Mouse (Mus musculus): ENCODE data around the gene Kcp. TPM values are rescaled to one million over a fixed set of nuclear protein-coding genes. Genes with fewer than 3 reads are reported as not detected.

The Kcp gene
- polyA plus RNA-seq, 1 experiment from 2014 or later, result 9.2 TPM

DNA sequence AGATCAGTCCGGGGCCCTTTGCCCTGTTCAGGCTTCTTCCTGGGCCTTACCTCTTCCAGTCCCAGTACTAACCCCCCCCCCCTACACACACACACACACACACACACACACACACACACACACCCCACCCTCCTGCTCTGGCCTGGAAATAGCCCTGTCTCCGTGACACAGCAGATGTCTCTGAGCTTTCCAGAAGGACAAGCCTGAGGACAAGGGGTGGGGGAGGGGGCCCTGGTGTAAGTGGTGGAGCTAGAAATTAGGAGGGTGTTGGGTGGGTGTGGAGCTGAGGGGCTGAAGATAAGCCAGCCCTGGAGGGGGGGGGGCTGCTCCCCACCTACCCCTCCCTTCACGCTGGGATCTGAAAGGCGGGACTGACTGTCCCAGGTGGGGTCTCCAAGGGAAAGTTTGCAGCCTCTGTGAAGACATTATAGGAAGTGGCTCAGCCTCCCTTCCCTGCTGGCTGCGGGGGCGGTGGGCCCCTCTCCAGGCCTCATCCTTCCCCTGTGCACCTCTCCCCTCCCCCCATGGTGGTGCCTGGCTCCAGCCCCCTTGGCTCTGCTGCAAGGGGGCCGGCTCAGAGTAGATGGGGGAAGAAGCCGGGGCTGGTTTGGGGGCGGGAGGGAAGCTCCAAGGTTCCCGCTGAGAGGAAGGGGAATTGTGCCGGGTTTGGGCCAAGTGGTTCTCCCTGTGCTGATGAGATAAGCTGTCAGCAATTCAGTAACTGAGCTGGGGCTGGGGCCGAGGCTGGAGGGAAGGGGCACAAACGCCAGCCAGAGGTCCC lies 72.7 kb downstream of the Kcp start:
- H3K4me2 ChIP-seq (ENCODE audit: low read depth, low read length), result peak overlapping the region; percentile 78
- no peaks in the 10 kb centered on the region for H3K9me3 ChIP-seq (replicated peaks; ENCODE audit: control insufficient read depth, low read length)
- no peaks in the 10 kb centered on the region for H3K27me3 ChIP-seq (ENCODE audit: control insufficient read depth, insufficient read depth, low read length)
- peak overlapping the region; percentile 89 for H3K9ac ChIP-seq (ENCODE audit: low read length)
- H3K4me3 ChIP-seq (ENCODE audit: low read length), result peak overlapping the region; percentile 73
- H3K36me3 ChIP-seq (ENCODE audit: control insufficient read depth, insufficient read depth), result peaks cover 26% of the 10 kb centered on the region
- peak; percentile 33 for ATAC-seq (replicated peaks; ENCODE audit: extremely low read depth, insufficient read depth, low FRiP score)
- H3K27ac ChIP-seq (ENCODE audit: low read length), result peak overlapping the region; percentile 97
- 2% methylated on average over 13 of the region's 13 CpGs for WGBS
- H3K4me1 ChIP-seq (ENCODE audit: control insufficient read depth, insufficient read depth, low read length), result peaks cover 41% of the 10 kb centered on the region

DNA sequence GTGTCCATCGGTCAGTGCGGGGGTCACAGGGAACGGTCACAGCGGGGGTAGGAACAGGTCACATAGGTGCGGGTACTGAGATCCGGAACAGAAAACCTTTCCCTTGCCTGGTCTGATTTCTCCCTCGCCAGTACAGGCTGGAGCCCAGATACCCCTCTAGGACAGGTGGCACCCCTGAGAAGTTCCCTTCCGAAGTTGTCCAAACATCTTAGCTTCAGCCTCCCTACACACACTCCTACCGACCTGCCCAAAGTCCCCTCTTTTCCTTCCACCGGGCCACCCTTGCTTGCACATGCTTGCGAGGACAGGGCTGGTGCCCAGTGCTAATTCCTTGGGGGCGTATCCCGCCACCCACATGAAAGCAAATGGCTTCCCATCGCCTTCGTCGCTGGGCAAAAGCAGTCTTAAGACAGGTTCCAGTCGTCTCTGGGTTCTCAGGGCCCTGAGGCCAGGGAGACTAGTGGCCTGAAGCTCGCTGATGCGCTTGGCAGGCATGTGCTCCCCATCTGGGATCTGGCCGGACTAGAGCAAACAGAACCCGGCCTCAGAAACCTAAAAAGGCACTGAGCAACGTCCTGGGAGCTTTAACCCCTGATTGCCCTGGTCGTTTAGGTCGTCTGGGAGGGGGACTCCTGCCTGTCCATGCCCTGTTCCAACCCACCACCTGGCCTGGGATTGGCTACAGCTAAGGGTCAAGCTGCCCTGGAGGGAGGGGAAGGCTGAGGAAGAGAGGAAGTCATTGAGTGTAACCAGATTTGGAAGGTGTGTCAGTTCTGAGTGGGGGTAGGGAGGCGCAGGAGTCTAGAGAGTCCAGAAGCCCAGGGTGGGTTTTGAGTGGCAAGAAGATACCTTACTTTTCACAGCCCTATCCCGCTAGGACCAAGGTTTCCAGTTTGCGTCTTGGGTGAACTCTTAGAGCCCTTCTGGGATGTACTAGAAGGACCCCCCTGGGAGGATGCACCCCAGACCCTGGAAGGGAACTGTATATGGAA lies 73.7 kb downstream of the Kcp start:
- Histone ChIP-seq H3K36me3 (ENCODE audit: control insufficient read depth, insufficient read depth) (peaks cover 16% of the 10 kb centered on the region), H3K4me3 (ENCODE audit: low read length) (peak overlapping the region; percentile 73), H3K4me2 (ENCODE audit: low read depth, low read length) (peak overlapping the region; percentile 78), H3K27ac (ENCODE audit: low read length) (peak overlapping the region; percentile 97), H3K9me3 (replicated peaks; ENCODE audit: control insufficient read depth, low read length) (no peaks in the 10 kb centered on the region), H3K27me3 (ENCODE audit: control insufficient read depth, insufficient read depth, low read length) (no peaks in the 10 kb centered on the region), H3K9ac (ENCODE audit: low read length) (peak overlapping the region; percentile 89), H3K4me1 (ENCODE audit: control insufficient read depth, insufficient read depth, low read length) (peaks cover 41% of the 10 kb centered on the region)
- peak; percentile 41 for ATAC-seq (replicated peaks; ENCODE audit: extremely low read depth, insufficient read depth, low FRiP score)
- WGBS, result 2% methylated on average over 27 of the region's 27 CpGs

- H3K9me3 ChIP-seq (replicated peaks; ENCODE audit: control insufficient read depth, low read length), result no peaks in the 10 kb centered on the region
- H3K27ac ChIP-seq (ENCODE audit: low read length), result peak within 1 kb of the TSS; percentile 97
- H3K27me3 ChIP-seq (ENCODE audit: control insufficient read depth, insufficient read depth, low read length), result no peaks in the 10 kb centered on the region
- H3K4me1 ChIP-seq (ENCODE audit: control insufficient read depth, insufficient read depth, low read length), result peaks cover 41% of the 10 kb centered on the region
- peak within 1 kb of the TSS; percentile 78 for H3K4me2 ChIP-seq (ENCODE audit: low read depth, low read length)
- H3K9ac ChIP-seq (ENCODE audit: low read length), result peak within 1 kb of the TSS; percentile 89
- peak within 1 kb of the TSS; percentile 73 for H3K4me3 ChIP-seq (ENCODE audit: low read length)
- H3K36me3 ChIP-seq (ENCODE audit: control insufficient read depth, insufficient read depth), result 0 out of 2 replicates have a peak, but pooled peaks cover 8% of the 10 kb centered on the region
- ATAC-seq (replicated peaks; ENCODE audit: extremely low read depth, insufficient read depth, low FRiP score), result peak; percentile 23
- 1% methylated on average over 73 of the region's 77 CpGs for WGBS
These were observed 74.5 kb downstream of the Kcp start, which contains the start of gene Flnc for GRCm38 (mm10) chr6:29433038-29433803. Gene Flnc (plus strand): TSS chr6:29433256.

- peak overlapping the region; percentile 97 for H3K27ac ChIP-seq (ENCODE audit: low read length)
- peaks cover 41% of the 10 kb centered on the region for H3K4me1 ChIP-seq (ENCODE audit: control insufficient read depth, insufficient read depth, low read length)
- no peak for ATAC-seq (replicated peaks; ENCODE audit: extremely low read depth, insufficient read depth, low FRiP score)
- H3K4me3 ChIP-seq (ENCODE audit: low read length), result peak overlapping the region; percentile 73
- H3K9ac ChIP-seq (ENCODE audit: low read length), result peak overlapping the region; percentile 89
- H3K27me3 ChIP-seq (ENCODE audit: control insufficient read depth, insufficient read depth, low read length), result no peaks in the 10 kb centered on the region
- H3K9me3 ChIP-seq (replicated peaks; ENCODE audit: control insufficient read depth, low read length), result no peaks in the 10 kb centered on the region
- peak overlapping the region; percentile 78 for H3K4me2 ChIP-seq (ENCODE audit: low read depth, low read length)
- H3K36me3 ChIP-seq (ENCODE audit: control insufficient read depth, insufficient read depth), result 0 out of 2 replicates have a peak, but pooled peaks cover 3% of the 10 kb centered on the region
These were observed 75.1 kb downstream of the Kcp start for GRCm38 (mm10) chr6:29432676-29433037.

DNA sequence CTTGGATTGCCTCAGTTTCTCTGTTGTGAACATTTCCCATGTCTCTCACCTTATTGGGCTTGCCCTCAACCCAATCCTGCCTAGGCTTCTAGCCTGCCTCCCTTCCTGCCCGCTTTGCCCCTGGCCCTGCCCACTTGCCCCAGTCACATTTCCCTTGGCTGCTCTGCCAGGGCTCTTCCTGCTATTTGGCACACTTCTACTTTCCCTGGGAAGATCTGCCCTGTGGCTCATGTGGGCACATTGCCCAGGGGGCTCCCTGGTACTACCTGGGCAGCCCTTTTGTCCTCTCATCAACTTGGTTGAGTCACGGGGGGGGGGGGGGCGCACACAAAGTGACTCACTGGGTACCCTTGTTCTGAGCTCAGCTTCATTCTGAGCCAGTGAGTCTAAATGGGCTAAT lies 75.6 kb downstream of the Kcp start:
- Histone ChIP-seq H3K9ac (ENCODE audit: low read length) (peak overlapping the region; percentile 4), H3K4me2 (ENCODE audit: low read depth, low read length) (peak overlapping the region; percentile 78), H3K4me3 (ENCODE audit: low read length) (no peak overlapping the region)

DNA sequence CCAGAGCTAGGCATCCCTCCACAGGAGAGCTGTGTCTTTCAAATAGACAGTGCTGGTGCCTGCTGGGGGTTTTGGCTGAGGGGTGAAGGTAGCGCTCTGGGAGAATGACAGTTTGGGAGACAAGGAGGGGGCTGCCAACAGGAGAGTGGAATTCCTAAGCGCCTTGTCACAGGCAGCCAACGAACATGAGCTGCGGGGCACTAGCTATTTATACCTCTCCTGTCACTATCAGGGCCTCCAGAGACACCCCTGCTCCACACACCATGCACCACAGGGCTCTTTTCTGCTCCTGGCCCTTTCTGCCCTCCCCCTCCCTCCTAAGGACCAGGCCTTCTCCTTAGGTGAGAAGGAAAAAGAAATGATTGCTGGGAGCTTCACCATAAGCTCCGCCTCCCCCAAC lies 76.3 kb downstream of the Kcp start:
- H3K9ac ChIP-seq (ENCODE audit: low read length), result peak overlapping the region; percentile 73
- peaks cover 31% of the 10 kb centered on the region for H3K4me1 ChIP-seq (ENCODE audit: control insufficient read depth, insufficient read depth, low read length)
- 12% methylated on average over 5 of the region's 5 CpGs for WGBS
- no peaks in the 10 kb centered on the region for H3K9me3 ChIP-seq (replicated peaks; ENCODE audit: control insufficient read depth, low read length)
- peak; percentile 61 for ATAC-seq (replicated peaks; ENCODE audit: extremely low read depth, insufficient read depth, low FRiP score)
- peak overlapping the region; percentile 97 for H3K27ac ChIP-seq (ENCODE audit: low read length)
- no peaks in the 10 kb centered on the region for H3K27me3 ChIP-seq (ENCODE audit: control insufficient read depth, insufficient read depth, low read length)
- H3K4me2 ChIP-seq (ENCODE audit: low read depth, low read length), result peak overlapping the region; percentile 78
- H3K4me3 ChIP-seq (ENCODE audit: low read length), result peak overlapping the region; percentile 12; the same call in 1 of the 2 replicates
- 0 out of 2 replicates have a peak, but pooled peaks cover 2% of the 10 kb centered on the region for H3K36me3 ChIP-seq (ENCODE audit: control insufficient read depth, insufficient read depth)

More for the DNA sequence above, 75.6 kb downstream of the Kcp start:
- WGBS, result 24% methylated on average over 3 of the region's 3 CpGs
- no peaks in the 10 kb centered on the region for H3K27me3 ChIP-seq (ENCODE audit: control insufficient read depth, insufficient read depth, low read length)
- H3K36me3 ChIP-seq (ENCODE audit: control insufficient read depth, insufficient read depth), result 0 out of 2 replicates have a peak, but pooled peaks cover 2% of the 10 kb centered on the region
- peaks cover 38% of the 10 kb centered on the region for H3K4me1 ChIP-seq (ENCODE audit: control insufficient read depth, insufficient read depth, low read length)
- H3K27ac ChIP-seq (ENCODE audit: low read length), result peak overlapping the region; percentile 97
- no peak for ATAC-seq (replicated peaks; ENCODE audit: extremely low read depth, insufficient read depth, low FRiP score)
- no peaks in the 10 kb centered on the region for H3K9me3 ChIP-seq (replicated peaks; ENCODE audit: control insufficient read depth, low read length)

- WGBS, result 38% methylated on average over 15 of the region's 15 CpGs
- Histone ChIP-seq H3K4me2 (ENCODE audit: low read depth, low read length) (peak overlapping the region; percentile 47), H3K4me3 (ENCODE audit: low read length) (peak overlapping the region; percentile 12; the same call in 1 of the 2 replicates), H3K4me1 (ENCODE audit: control insufficient read depth, insufficient read depth, low read length) (peaks cover 27% of the 10 kb centered on the region), H3K9me3 (replicated peaks; ENCODE audit: control insufficient read depth, low read length) (no peaks in the 10 kb centered on the region), H3K36me3 (ENCODE audit: control insufficient read depth, insufficient read depth) (0 out of 2 replicates have a peak, but pooled peaks cover 2% of the 10 kb centered on the region), H3K27ac (ENCODE audit: low read length) (peak overlapping the region; percentile 97), H3K27me3 (ENCODE audit: control insufficient read depth, insufficient read depth, low read length) (no peaks in the 10 kb centered on the region), H3K9ac (ENCODE audit: low read length) (peak overlapping the region; percentile 73)
- ATAC-seq (replicated peaks; ENCODE audit: extremely low read depth, insufficient read depth, low FRiP score), result no peak
These were observed 76.9 kb downstream of the Kcp start for GRCm38 (mm10) chr6:29430681-29431420.

DNA sequence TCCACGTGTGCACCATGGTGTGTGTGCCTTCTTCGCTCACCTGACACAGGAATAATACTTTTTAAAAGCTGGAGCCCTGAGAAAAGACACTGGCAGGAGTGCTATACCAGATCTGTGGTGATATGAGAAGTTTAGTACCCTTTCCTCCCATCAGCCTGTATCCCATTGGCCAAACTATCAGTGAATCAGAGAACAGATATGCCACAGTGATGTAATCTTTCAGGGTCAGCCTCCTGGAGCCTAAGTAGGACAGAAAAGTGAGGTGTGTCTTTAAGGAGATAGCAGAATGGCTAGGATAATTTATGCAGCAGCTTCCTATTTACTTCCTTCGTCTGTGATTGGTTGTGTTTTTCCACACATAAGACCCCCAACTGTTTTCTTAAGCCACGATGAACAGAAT lies 79.6 kb downstream of the Kcp start:
- Histone ChIP-seq H3K4me3 (ENCODE audit: low read length) (no peak overlapping the region), H3K9ac (ENCODE audit: low read length) (no peak overlapping the region), H3K4me1 (ENCODE audit: control insufficient read depth, insufficient read depth, low read length) (peaks cover 23% of the 10 kb centered on the region), H3K27ac (ENCODE audit: low read length) (no peak overlapping the region), H3K27me3 (ENCODE audit: control insufficient read depth, insufficient read depth, low read length) (no peaks in the 10 kb centered on the region), H3K36me3 (ENCODE audit: control insufficient read depth, insufficient read depth) (0 out of 2 replicates have a peak, but pooled peaks cover 2% of the 10 kb centered on the region), H3K9me3 (replicated peaks; ENCODE audit: control insufficient read depth, low read length) (no peaks in the 10 kb centered on the region), H3K4me2 (ENCODE audit: low read depth, low read length) (no peak overlapping the region)
- no peak for ATAC-seq (replicated peaks; ENCODE audit: extremely low read depth, insufficient read depth, low FRiP score)
- WGBS, result 63% methylated on average over 4 of the region's 4 CpGs

Measured in heart, embryonic 16.5 days (tissue).